Mouse (Mus musculus) liver, embryonic 14 days (tissue): Measurements from ENCODE around the gene Gm7903. TPM values are rescaled to one million over a fixed set of nuclear protein-coding genes. Genes with fewer than 3 reads are reported as not detected.

Experiments used
- polyA plus RNA-seq: library from polyadenylated mRNA; depleted of rRNA; stranded (reverse); fragments of >200 nt; gene quantifications from 2 replicates; pipeline ENCODE4 v1.2.3, GENCODE M21; 2012; rRNA removed

Gm7903 gene
- polyA plus RNA-seq = not detected in 2 replicates

DNA sequence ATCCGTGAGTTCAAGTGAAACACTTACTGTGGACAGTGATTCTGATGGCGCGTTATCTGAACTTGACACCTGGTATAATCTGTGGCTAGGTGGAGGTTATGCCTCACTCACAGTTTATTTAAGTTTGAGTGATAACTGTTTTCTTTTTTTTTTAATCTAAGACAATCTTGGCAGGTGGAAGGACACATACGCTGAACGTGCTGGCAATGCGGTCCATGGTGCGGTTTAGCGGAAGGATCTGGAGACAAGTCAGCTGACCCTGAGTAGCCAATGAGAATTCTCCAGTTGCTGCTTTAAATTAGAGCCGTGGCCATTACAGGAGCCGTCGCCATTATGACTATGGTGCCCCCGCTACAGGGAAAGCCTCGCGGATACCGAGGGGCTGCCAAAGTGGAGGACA lies at the start of gene Gm7903:
TSS of gene Gm7903 (plus strand) at position 301 of the 400 bp plus-strand sequence.

Other genes with a start within 250 kb of the Gm7903 start
- 0.42 TPM in 1 of 2 replicates, not detected in the other for gene Tceal6, start 223.1 kb upstream of the Gm7903 start, polyA plus RNA-seq
- gene Pramel3, start 131.5 kb upstream of the Gm7903 start, polyA plus RNA-seq = not detected in 2 replicates
- not detected in 2 replicates for gene Gm5128, start 60.6 kb upstream of the Gm7903 start, polyA plus RNA-seq
- gene AV320801, start 60.8 kb downstream of the Gm7903 start, polyA plus RNA-seq = not detected in 2 replicates
- 0.30 and 0.32 TPM in 2 replicates for gene Nxf7, start 164.9 kb downstream of the Gm7903 start, polyA plus RNA-seq
- not detected in 2 replicates for gene Prame, start 193.9 kb downstream of the Gm7903 start, polyA plus RNA-seq